Mouse (Mus musculus) ES-Bruce4 (cell line): ENCODE measurements around the gene Traf4.

ENCODE experiments used
- CTCF ChIP-seq: IDR thresholded peaks from one replicate; pipeline ENCODE4 v1.8.1; 2011; ENCODE audit warnings: low read depth, low read length
- EP300 ChIP-seq: IDR thresholded peaks from 2 replicates; pipeline ENCODE4 v1.6.1; 2011; ENCODE audit warnings: low read depth, low read length; ENCODE audit not compliant: insufficient read depth

DNA sequence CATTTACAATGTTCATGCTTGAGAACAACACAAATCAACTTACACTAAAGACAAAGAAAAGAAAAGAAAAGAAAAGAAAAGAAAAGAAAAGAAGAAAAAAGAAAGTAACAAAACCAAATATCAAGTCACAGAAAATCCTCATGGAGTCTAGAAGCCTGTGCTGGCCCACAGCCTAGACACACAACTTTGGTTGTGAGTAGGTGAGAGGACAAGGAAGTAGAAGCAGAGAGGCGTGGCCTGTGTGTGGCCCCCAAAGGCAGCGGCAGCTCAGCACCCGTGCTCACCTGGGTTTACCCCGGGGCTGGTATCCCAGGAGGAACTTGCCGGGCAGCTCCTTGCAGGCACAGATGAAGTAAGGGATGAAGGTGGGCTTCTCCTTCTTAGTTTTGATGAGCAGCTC, 46.1 kb upstream of the Traf4 start:
- TF ChIP-seq CTCF (no peak), EP300 (no peak)
